Mouse (Mus musculus) embryonic facial prominence, embryonic 12.5 days (tissue): ENCODE measurements around the gene Eno3. TPM values are rescaled to one million over a fixed set of nuclear protein-coding genes. Genes with fewer than 3 reads are reported as not detected.

Experiments
- ATAC-seq: fragments of 200-750 bp; cut with Nextera tagmentation; 2 replicates; pipeline ENCODE4 v1.8.0; 2017; ENCODE audit not compliant: insufficient number of reproducible peaks, insufficient read depth, low FRiP score, low TSS enrichment
- H3K27ac ChIP-seq: fragments of 300-500 bp; sonication (generic); 2 replicates; pipeline ENCODE4 v1.5.1; 2016; ENCODE audit warnings: mild to moderate bottlenecking
- H3K27me3 ChIP-seq: fragments of 300-500 bp; sonication (generic); 2 replicates; pipeline ENCODE4 v1.6.1; 2016; ENCODE audit warnings: mild to moderate bottlenecking, moderate library complexity
- H3K36me3 ChIP-seq: fragments of 300-500 bp; sonication (generic); 2 replicates; pipeline ENCODE4 v1.6.1; 2016; ENCODE audit warnings: mild to moderate bottlenecking
- H3K4me1 ChIP-seq: fragments of 300-500 bp; sonication (generic); 2 replicates; pipeline ENCODE4 v1.6.1; 2016
- H3K4me2 ChIP-seq: fragments of 300-500 bp; sonication (generic); replicated peaks from 2 replicates; pipeline ENCODE4 v1.6.1; 2016; ENCODE audit warnings: mild to moderate bottlenecking, moderate library complexity
- H3K4me3 ChIP-seq: fragments of 300-500 bp; sonication (generic); 2 replicates; pipeline ENCODE4 v1.5.1; 2016; ENCODE audit warnings: mild to moderate bottlenecking
- H3K9ac ChIP-seq: fragments of 300-500 bp; sonication (generic); 2 replicates; pipeline ENCODE4 v1.6.1; 2016; ENCODE audit warnings: mild to moderate bottlenecking, moderate library complexity
- H3K9me3 ChIP-seq: fragments of 300-500 bp; sonication (generic); 2 replicates; pipeline ENCODE4 v1.6.1; 2016; ENCODE audit warnings: mild to moderate bottlenecking, moderate library complexity
- WGBS: fragments of 180-500 bp; shearing (Covaris S2); methylation state at CpG from one replicate; pipeline ENCODE4 v1.1.7; 2016; 5-methylcytosine and 5-hydroxymethylcytosine counted together
- polyA plus RNA-seq: library from polyadenylated mRNA; unstranded; fragments of >200 nt; fragmentation: Nextera tagmentation; extraction: Ambion mirVana; gene quantifications from 2 replicates; pipeline ENCODE4 v1.2.1, GENCODE M21; 2016

Eno3 gene
- polyA plus RNA-seq, 1 experiment from 2014 or later, result 27.9 TPM

DNA sequence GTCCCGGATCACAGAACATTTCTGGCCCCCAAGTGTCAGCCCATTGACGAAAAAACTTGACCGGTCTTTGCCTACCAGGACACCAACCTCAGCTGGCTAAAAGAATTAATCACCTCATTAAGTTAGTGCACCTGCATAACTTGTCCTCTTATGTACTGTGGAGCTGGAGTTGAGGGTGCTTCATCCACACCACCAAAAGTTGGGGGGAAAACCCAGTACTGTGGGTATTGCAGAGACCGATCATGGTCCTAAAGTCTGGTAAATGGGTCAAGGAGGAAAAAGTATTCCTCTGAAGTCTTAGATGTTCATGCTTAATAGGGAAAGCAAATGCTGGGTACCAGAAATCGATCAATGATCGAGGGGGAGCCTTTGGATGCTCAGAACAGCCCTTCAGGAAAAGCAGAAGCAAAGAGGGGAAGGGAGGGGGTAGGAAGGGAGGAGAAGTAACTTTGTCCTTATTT is 4.1 kb upstream of the Eno3 start:
- peak overlapping the region; percentile 99 for H3K27ac ChIP-seq
- H3K9ac ChIP-seq, result peak overlapping the region; percentile 98
- H3K4me1 ChIP-seq, result peaks cover 53% of the 10 kb centered on the region
- H3K4me2 ChIP-seq, result peak overlapping the region; percentile 97
- H3K27me3 ChIP-seq, result no peaks in the 10 kb centered on the region
- 43% methylated on average over 6 of the region's 6 CpGs for WGBS
- ATAC-seq, result no peak
- H3K9me3 ChIP-seq, result no peaks in the 10 kb centered on the region
- peaks cover 43% of the 10 kb centered on the region for H3K36me3 ChIP-seq
- peak overlapping the region; percentile 99 for H3K4me3 ChIP-seq

DNA sequence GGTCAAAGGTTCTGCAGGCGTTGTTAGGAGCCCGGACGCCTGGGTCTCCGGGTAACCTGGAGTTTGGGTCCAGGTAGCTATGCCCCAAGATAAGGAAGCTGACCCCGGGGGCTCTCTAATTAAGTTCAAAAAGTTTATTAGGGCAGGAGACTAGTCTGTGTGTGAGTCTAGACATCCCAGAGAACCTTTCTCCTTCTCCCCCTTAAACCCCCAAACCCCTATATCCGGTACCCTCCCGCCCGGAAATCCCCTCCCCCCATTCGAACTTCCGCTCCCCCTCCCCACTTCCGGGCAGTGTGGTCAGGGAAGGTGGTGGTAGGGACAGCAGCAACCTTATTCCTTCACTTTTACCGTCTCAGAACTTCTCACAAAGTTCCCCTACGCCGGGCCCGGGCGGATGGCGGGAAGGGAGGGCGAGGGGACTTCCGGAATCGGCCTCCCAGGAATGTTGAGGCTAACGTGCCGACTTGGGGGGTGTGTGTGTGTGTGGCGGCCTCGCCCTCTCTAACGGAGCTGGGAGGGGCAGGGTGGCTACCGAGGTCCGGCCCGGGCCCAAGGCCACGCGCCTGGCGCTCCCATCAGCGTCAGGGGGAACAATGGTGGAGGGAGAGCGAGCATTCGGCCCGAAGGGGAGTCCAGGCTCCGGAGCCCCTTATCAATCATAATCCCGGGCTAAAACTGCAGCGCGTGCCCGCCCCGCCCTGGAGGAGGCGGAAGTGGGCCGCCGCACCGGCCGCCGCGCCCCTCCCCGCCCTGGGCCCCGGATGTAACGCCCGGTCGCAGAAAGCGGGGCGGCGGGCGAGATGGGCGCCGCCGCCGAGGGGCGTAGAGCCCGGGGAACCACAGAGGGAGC is 3.4 kb upstream of the Eno3 start:
- under 1% methylated on average over 45 of the region's 63 CpGs for WGBS

GRCm38 (mm10) chr11:70654198-70654922 is 2.6 kb upstream of the Eno3 start, which contains the start of gene Pfn1:
TSS of gene Pfn1 (minus strand) at chr11:70654644.
- H3K4me3 ChIP-seq, result peak within 1 kb of the TSS; percentile 99
- peak within 1 kb of the TSS; percentile 98 for H3K9ac ChIP-seq
- 0 out of 2 replicates have a peak, but pooled peaks have one; percentile 12 for ATAC-seq
- peak within 1 kb of the TSS; percentile 97 for H3K4me2 ChIP-seq
- peaks cover 32% of the 10 kb centered on the region for H3K36me3 ChIP-seq
- under 1% methylated on average over 61 of the region's 61 CpGs for WGBS
- H3K27me3 ChIP-seq, result no peaks in the 10 kb centered on the region
- peaks cover 50% of the 10 kb centered on the region for H3K4me1 ChIP-seq
- H3K9me3 ChIP-seq, result no peaks in the 10 kb centered on the region
- peak within 1 kb of the TSS; percentile 99 for H3K27ac ChIP-seq

More for the DNA sequence above, 3.4 kb upstream of the Eno3 start:
- Histone ChIP-seq H3K4me2 (peak overlapping the region; percentile 97), H3K9me3 (no peaks in the 10 kb centered on the region), H3K9ac (peak overlapping the region; percentile 98), H3K27ac (peak overlapping the region; percentile 99), H3K4me1 (peaks cover 53% of the 10 kb centered on the region), H3K36me3 (peaks cover 40% of the 10 kb centered on the region), H3K4me3 (peak overlapping the region; percentile 99), H3K27me3 (no peaks in the 10 kb centered on the region)
- peak; percentile 28 for ATAC-seq

GRCm38 (mm10) chr11:70654923-70655570 is 2.0 kb upstream of the Eno3 start:
- peaks cover 50% of the 10 kb centered on the region for H3K4me1 ChIP-seq
- peak; percentile 29; the same call in 1 of the 2 replicates for ATAC-seq
- no peaks in the 10 kb centered on the region for H3K9me3 ChIP-seq

GRCm38 (mm10) chr11:70655571-70656455 is 1.2 kb upstream of the Eno3 start:
- H3K9me3 ChIP-seq, result no peaks in the 10 kb centered on the region
- peak overlapping the region; percentile 98 for H3K9ac ChIP-seq
- H3K4me2 ChIP-seq, result peak overlapping the region; percentile 97
- peaks cover 28% of the 10 kb centered on the region for H3K36me3 ChIP-seq
- no peaks in the 10 kb centered on the region for H3K27me3 ChIP-seq
- no peak for ATAC-seq
- H3K27ac ChIP-seq, result peak overlapping the region; percentile 99
- 1% methylated on average over 61 of the region's 61 CpGs for WGBS
- H3K4me3 ChIP-seq, result peak overlapping the region; percentile 99
- peaks cover 47% of the 10 kb centered on the region for H3K4me1 ChIP-seq

More at GRCm38 (mm10) chr11:70654923-70655570, 2.0 kb upstream of the Eno3 start:
- WGBS, result under 1% methylated on average over 44 of the region's 48 CpGs
- H3K27ac ChIP-seq, result peak overlapping the region; percentile 99
- no peaks in the 10 kb centered on the region for H3K27me3 ChIP-seq
- peak overlapping the region; percentile 99 for H3K4me3 ChIP-seq
- H3K9ac ChIP-seq, result peak overlapping the region; percentile 98
- peaks cover 26% of the 10 kb centered on the region for H3K36me3 ChIP-seq
- peak overlapping the region; percentile 97 for H3K4me2 ChIP-seq

- peaks cover 26% of the 10 kb centered on the region for H3K36me3 ChIP-seq
- no peaks in the 10 kb centered on the region for H3K27me3 ChIP-seq
- ATAC-seq, result 0 out of 2 replicates have a peak, but pooled peaks have one; percentile 29
- WGBS, result 2% methylated on average over 16 of the region's 16 CpGs
- no peaks in the 10 kb centered on the region for H3K9me3 ChIP-seq
- H3K4me2 ChIP-seq, result peak overlapping the region; percentile 97
- H3K4me1 ChIP-seq, result peaks cover 47% of the 10 kb centered on the region
- H3K27ac ChIP-seq, result peak overlapping the region; percentile 99
- H3K4me3 ChIP-seq, result peak overlapping the region; percentile 99
- peak overlapping the region; percentile 98 for H3K9ac ChIP-seq
Measured at GRCm38 (mm10) chr11:70656456-70656927, 510 bp upstream of the Eno3 start.

- no peaks in the 10 kb centered on the region for H3K27me3 ChIP-seq
- 0 out of 2 replicates have a peak overlapping the region, but pooled peaks have one; percentile 9 for H3K4me2 ChIP-seq
- ATAC-seq, result no peak
- H3K27ac ChIP-seq, result peak overlapping the region; percentile 99
- peaks cover 27% of the 10 kb centered on the region for H3K36me3 ChIP-seq
- H3K4me1 ChIP-seq, result peaks cover 39% of the 10 kb centered on the region
- 46% methylated on average over 6 of the region's 6 CpGs for WGBS
- no peak overlapping the region for H3K9ac ChIP-seq
- H3K4me3 ChIP-seq, result no peak overlapping the region
- H3K9me3 ChIP-seq, result no peaks in the 10 kb centered on the region
Measured at GRCm38 (mm10) chr11:70657573-70657972, 571 bp downstream of the Eno3 start.

- H3K27me3 ChIP-seq, result no peaks in the 10 kb centered on the region
- peaks cover 27% of the 10 kb centered on the region for H3K36me3 ChIP-seq
- ATAC-seq, result no peak
- H3K4me1 ChIP-seq, result peaks cover 35% of the 10 kb centered on the region
- 47% methylated on average over 9 of the region's 9 CpGs for WGBS
- no peak overlapping the region for H3K4me2 ChIP-seq
- peak overlapping the region; percentile 99; the same call in 1 of the 2 replicates for H3K27ac ChIP-seq
- H3K9me3 ChIP-seq, result no peaks in the 10 kb centered on the region
- no peak overlapping the region for H3K4me3 ChIP-seq
- H3K9ac ChIP-seq, result peak overlapping the region; percentile 11; the same call in 1 of the 2 replicates
Measured at GRCm38 (mm10) chr11:70657991-70658390, 989 bp downstream of the Eno3 start.

GRCm38 (mm10) chr11:70658521-70658920 is 1.5 kb downstream of the Eno3 start:
- H3K36me3 ChIP-seq, result peaks cover 32% of the 10 kb centered on the region
- no peaks in the 10 kb centered on the region for H3K9me3 ChIP-seq
- H3K4me2 ChIP-seq, result no peak overlapping the region
- peaks cover 35% of the 10 kb centered on the region for H3K4me1 ChIP-seq
- H3K27me3 ChIP-seq, result no peaks in the 10 kb centered on the region
- no peak overlapping the region for H3K27ac ChIP-seq
- no peak overlapping the region for H3K4me3 ChIP-seq
- no peak overlapping the region for H3K9ac ChIP-seq
- no peak for ATAC-seq
- WGBS, result 78% methylated on average over 5 of the region's 5 CpGs

DNA sequence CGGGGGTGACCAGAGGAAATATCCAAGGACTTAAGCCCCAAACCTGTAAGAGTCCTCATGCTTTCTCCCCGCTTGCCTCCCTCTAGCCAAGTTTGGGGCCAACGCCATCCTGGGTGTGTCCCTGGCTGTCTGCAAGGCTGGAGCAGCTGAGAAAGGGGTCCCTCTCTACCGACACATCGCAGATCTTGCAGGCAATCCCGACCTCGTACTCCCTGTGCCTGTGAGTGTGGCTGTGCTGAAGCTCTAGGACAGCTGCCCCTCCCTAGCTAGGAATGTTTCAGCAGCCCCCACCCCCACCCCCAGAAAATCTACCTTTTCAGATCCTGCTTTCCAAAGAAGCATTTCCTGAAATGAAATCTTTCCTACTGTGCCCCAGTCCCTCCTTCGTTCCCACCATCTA is 1.9 kb downstream of the Eno3 start:
- no peak overlapping the region for H3K4me2 ChIP-seq
- no peaks in the 10 kb centered on the region for H3K9me3 ChIP-seq
- H3K36me3 ChIP-seq, result peaks cover 36% of the 10 kb centered on the region
- ATAC-seq, result no peak
- H3K4me1 ChIP-seq, result peaks cover 35% of the 10 kb centered on the region
- H3K9ac ChIP-seq, result no peak overlapping the region
- WGBS, result 69% methylated on average over 8 of the region's 8 CpGs
- H3K4me3 ChIP-seq, result no peak overlapping the region
- no peak overlapping the region for H3K27ac ChIP-seq
- no peaks in the 10 kb centered on the region for H3K27me3 ChIP-seq
